Mouse (Mus musculus): ENCODE results near the gene Nlrp4f.

Gene Nlrp4f

GRCm38 (mm10) chr13:65205877-65206276 is at the start of gene Nlrp4f:
Gene Nlrp4f (minus strand): TSS chr13:65205977.
- DNase-seq (ENCODE audit: low spot score): no peak

- no peak for DNase-seq (ENCODE audit: low spot score)
Measured at GRCm38 (mm10) chr13:65243273-65243672, 37.5 kb upstream of the Nlrp4f start.

- no peak for DNase-seq (ENCODE audit: low spot score)
Measured at GRCm38 (mm10) chr13:65242319-65242787, 36.6 kb upstream of the Nlrp4f start.

- DNase-seq (ENCODE audit: low spot score): peak; percentile 40
Measured at GRCm38 (mm10) chr13:65241627-65242318, 36.0 kb upstream of the Nlrp4f start.

- DNase-seq (ENCODE audit: low spot score): peak; percentile 93
Measured at GRCm38 (mm10) chr13:65241099-65241626, 35.4 kb upstream of the Nlrp4f start.

GRCm38 (mm10) chr13:65240509-65241098 is 34.8 kb upstream of the Nlrp4f start:
- DNase-seq (ENCODE audit: low spot score): peak; percentile 98

GRCm38 (mm10) chr13:65237211-65237610 is 31.4 kb upstream of the Nlrp4f start:
- DNase-seq (ENCODE audit: low spot score): no peak

- no peak for DNase-seq (ENCODE audit: low spot score)
Measured at GRCm38 (mm10) chr13:65226657-65227056, 20.9 kb upstream of the Nlrp4f start.

- no peak for DNase-seq (ENCODE audit: low spot score)
Measured at GRCm38 (mm10) chr13:65225945-65226344, 20.2 kb upstream of the Nlrp4f start.

- DNase-seq (ENCODE audit: low spot score): no peak
Measured at GRCm38 (mm10) chr13:65200667-65201066, 5.1 kb downstream of the Nlrp4f start.

GRCm38 (mm10) chr13:65176472-65177091 is 29.2 kb downstream of the Nlrp4f start:
- DNase-seq (ENCODE audit: low spot score): no peak

- peak; percentile 77 for DNase-seq (ENCODE audit: low spot score)
Measured at GRCm38 (mm10) chr13:65175734-65176471, 29.9 kb downstream of the Nlrp4f start.

- no peak for DNase-seq (ENCODE audit: low spot score)
Measured at GRCm38 (mm10) chr13:65174102-65174501, 31.7 kb downstream of the Nlrp4f start.

GRCm38 (mm10) chr13:65149940-65150339 is 55.8 kb downstream of the Nlrp4f start, which contains the start of gene Olfr466:
Gene Olfr466 (plus strand): TSS chr13:65150240.
- DNase-seq (ENCODE audit: low spot score): no peak

GRCm38 (mm10) chr13:65137789-65138188 is 68.0 kb downstream of the Nlrp4f start, which contains the start of gene Olfr465-ps1:
Gene Olfr465-ps1 (plus strand): TSS chr13:65138089.
- DNase-seq (ENCODE audit: low spot score): no peak
